Mouse (Mus musculus) heart, embryonic 11.5 days (tissue): ENCODE data around the gene C1ql2. TPM values are rescaled to one million over a fixed set of nuclear protein-coding genes. Genes with fewer than 3 reads are reported as not detected.

Experiments used
- polyA plus RNA-seq: library from polyadenylated mRNA; unstranded; fragments of >200 nt; fragmentation: Nextera tagmentation; extraction: Ambion mirVana; gene quantifications from 2 replicates; pipeline ENCODE4 v1.2.1, GENCODE M21; 2014

C1ql2 gene
- polyA plus RNA-seq, 1 experiment from 2014 or later: not detected

Other genes starting within 250 kb of the C1ql2 start
- 639 and 662 TPM in 2 replicates for gene Dbi, start 219.5 kb upstream of the C1ql2 start, polyA plus RNA-seq
- gene 3110009E18Rik, start 219.4 kb upstream of the C1ql2 start, polyA plus RNA-seq: 11.8 and 13.1 TPM in 2 replicates
- 14.7 and 18.6 TPM in 2 replicates for gene Steap3, start 67.9 kb upstream of the C1ql2 start, polyA plus RNA-seq
- not detected in 2 replicates for gene Marco, start 164.4 kb downstream of the C1ql2 start, polyA plus RNA-seq